Mouse (Mus musculus) monocyte, adult 59 days (primary cell): ENCODE measurements around the gene Gpx1. TPM values are rescaled to one million over a fixed set of nuclear protein-coding genes. Genes with fewer than 3 reads are reported as not detected.

ENCODE experiments used
- total RNA-seq, 2 experiments: library from RNA; stranded (reverse); gene quantifications; one replicate each; pipeline ENCODE4 v1.2.4; 2023

Gpx1 gene
- 1,000 to 10,000 TPM; 2,015 to 2,084 TPM for total RNA-seq

DNA sequence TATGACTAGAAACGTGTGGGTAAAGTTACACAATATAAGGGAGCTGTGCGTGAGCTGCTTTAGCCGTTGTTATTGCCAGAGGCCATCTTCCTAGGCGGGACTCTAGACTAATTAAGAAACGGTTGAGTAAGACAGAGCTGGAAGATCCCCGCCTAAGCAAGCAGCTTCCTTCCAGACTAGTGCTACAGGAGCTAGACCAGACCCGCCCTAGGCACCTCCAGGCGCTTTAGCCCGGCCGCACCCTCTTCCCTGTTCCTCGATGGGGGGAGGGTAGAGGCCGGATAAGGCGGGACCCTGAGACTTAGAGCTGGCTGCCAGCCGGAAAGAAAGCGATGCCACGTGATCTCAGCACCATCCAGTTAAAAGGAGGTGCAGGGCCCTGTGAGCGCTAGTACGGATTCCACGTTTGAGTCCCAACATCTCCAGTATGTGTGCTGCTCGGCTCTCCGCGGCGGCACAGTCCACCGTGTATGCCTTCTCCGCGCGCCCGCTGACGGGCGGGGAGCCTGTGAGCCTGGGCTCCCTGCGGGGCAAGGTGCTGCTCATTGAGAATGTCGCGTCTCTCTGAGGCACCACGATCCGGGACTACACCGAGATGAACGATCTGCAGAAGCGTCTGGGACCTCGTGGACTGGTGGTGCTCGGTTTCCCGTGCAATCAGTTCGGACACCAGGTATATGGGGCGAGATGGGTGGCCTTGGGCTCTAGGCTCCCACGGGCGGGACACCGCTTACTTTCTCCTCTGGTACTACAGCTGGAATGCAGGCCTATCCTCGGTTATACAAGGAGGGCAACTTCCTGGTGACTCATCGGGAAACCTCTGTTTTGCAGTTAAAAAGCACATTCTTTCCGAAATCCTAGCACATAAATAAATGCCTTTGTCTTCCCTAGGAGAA is at the start of gene Gpx1:
Gpx1 (plus strand) TSS at position 18 of the 896 bp plus-strand sequence.

DNA sequence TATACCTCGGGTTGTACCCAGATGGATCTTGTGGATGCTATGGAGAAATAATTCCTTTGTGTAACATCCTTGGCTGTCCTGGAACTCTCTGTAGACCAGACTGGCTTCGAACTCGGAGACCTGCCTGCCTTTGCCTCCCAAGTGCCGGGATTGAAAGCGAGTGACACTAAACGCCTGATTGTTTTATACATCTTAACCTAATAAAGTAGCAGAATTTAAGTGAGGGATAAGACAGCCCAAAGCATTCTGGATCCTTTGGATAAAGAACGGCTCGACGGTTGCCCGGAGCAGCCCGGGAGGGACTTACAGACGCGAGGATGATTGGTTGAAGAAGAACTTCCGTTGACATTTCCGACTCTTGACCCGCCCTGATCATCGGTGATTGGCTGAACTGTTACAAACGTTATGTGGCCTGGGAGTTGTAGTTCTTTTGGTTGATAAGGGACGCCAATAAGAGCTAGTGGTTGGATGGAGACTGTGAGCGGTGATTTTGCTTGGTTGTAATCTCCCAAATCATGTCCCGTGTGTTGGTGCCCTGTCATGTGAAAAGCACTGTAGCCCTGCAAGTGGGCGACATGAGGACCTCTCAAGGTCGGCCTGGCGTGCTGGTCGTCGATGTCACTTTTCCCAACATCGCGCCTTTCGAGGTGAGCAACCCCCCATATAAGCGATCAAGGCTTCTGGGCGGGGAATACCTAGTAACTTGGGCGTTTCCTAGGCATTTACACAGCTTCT is 48.5 kb upstream of the Gpx1 start, which contains the start of gene Nicn1:
Nicn1 (plus strand) TSS at position 414 of the 735 bp plus-strand sequence.

DNA sequence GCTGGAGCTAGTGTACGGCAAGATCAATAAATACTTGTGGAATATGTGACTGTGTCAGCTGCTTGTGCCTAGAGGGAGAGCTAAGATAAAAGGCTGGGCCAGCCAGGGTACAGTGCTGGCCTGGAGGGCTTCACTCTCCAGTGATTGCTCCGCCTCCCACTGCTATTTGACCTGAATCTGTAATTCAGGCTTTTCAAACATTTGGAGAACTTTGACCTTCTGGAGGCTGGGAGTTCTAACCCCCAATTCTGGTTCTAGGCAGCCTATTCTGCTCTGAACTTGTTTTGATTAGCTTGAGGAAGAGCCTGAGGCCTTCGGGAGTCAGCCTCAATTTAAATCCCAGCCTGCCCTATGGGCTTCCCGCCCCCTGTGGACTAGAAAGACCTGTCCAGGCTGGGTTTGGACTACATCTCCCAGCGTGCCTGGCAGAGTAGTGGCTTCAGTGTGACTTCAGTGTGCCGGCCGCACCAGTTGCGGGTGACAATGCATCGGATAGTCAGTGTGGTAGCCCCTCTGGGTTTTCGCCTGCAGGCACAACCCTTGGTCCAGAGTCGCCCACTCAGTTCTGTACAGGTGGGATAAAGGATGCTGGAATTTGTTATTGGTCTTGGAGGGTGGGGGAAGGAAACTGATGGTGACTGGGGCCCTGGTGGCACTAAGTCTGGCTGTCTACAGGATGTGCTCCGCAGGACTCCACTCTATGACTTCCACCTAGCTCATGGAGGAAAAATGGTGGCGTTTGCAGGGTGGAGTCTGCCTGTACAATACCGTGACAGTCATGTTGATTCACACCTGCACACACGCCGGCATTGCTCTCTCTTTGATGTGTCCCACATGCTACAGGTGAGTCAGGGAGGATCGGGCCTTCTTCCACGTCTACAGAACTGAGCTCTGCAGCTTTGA is 42.0 kb upstream of the Gpx1 start, which contains the start of gene Amt:
Amt (plus strand) TSS at position 401 of the 903 bp plus-strand sequence.

DNA sequence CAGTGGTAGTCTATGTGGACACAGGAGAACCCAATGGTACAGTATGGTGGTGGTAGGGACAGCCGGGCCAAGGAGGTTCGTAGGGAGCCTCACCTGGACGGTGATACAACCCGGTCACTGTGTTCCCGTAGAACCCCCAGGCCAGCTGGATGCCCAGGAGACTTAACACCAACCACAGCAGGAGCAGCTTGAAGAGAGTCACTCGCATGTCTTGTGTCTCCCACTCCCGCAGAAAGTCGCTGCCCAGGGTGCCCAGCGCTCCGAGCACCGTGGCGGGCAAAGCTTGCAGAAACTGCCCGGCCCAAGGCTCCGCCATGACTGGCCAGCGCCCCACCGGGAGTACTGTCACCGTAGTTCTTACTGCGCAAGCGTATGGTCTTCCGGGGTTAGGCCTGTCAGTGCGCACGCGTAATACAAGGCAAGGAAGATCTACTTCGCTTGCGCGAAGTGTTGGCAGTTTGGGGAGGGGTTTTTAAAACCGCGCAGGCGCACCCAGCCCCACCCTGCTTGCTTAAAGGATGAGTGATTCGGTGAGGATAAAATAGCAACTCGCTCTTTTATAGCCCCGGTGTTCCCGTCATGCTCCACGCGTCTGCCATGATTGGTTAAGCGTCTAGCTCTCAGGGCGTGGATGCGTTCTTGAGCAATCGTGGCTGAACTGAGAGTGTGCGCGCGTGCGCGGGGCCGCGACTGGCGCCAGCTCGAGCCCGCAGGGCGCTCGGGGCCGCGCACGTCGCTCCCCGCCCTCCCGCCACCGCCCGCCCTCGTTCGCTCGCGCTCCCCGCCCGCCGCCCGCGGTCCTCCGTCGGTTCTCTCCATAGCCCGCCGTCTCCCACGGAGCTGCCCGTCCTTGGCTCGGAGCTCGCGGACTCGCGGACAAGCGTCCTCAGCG is 32.8 kb upstream of the Gpx1 start, which contains the start of the genes Rhoa and Tcta:
Rhoa (plus strand) TSS at position 501 of the 892 bp plus-strand sequence.
Tcta (minus strand) TSS at position 532 of the 892 bp plus-strand sequence.

DNA sequence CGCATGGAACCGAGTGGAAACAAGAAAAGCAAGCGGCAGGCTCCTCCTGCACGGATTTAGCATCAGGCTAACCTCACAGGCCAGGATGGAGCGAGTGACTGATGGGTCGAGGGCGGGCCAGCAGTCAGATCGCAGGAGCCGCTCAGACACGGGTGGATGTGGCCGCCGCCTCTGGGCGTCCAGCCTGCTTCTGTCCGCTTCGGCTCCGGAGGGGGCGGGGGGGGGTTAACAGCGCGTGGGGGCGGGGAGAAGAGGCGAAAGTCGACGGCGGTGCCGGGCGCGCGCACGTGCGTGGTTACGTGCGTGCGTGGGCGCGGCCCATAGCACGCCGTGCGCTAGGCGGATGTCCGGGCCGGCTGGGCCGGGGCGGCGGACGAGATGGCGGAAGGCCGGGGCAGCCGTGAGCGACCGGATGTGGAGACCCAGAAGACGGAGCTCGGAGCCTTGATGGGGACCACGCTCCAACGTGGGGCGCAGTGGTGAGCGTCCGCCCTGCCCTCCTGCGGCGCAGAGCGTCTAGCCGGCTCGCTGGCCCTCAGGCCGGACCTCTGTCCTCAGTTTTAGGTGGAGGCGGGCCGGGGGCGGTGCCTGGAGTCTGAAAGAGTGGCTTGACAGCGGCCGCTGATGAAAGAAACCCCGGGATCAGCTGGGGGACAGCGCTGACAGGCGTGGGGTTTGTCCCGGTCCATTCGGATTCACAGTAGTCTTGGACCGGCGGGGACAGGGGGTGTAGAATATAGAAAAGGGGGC is 9.0 kb downstream of the Gpx1 start, which contains the start of gene Usp4:
Usp4 (plus strand) TSS at position 314 of the 750 bp plus-strand sequence.

Other genes starting within 250 kb of the Gpx1 start
- 10 to 100 TPM; 60.0 to 60.3 TPM for gene Apeh, start 244.3 kb upstream of the Gpx1 start, total RNA-seq
- under 1 TPM; 0.21 to 0.37 TPM for gene Bsn, start 148.5 kb upstream of the Gpx1 start, total RNA-seq
- gene Dag1, start 74.9 kb upstream of the Gpx1 start, total RNA-seq, result 10 to 100 TPM; 14.6 to 16.6 TPM
- 1 to 10 TPM; 2.2 to 2.9 TPM for gene Nicn1, start 48.5 kb upstream of the Gpx1 start, total RNA-seq
- 1 to 10 TPM; 1.0 TPM for gene Amt, start 42.0 kb upstream of the Gpx1 start, total RNA-seq
- 100 to 1,000 TPM; 645 to 652 TPM for gene Rhoa, start 32.8 kb upstream of the Gpx1 start, total RNA-seq
- gene Tcta, start 32.7 kb upstream of the Gpx1 start, total RNA-seq, result 10 to 100 TPM; 13.5 to 16.4 TPM
- 100 to 1,000 TPM; 145 to 165 TPM for gene Usp4, start 8.9 kb downstream of the Gpx1 start, total RNA-seq
- 1 to 10 TPM; 2.8 to 3.7 TPM for gene 1700102P08Rik, start 53.9 kb downstream of the Gpx1 start, total RNA-seq
- not detected for gene Ccdc36, start 89.6 kb downstream of the Gpx1 start, total RNA-seq
- gene BC048562, start 97.6 kb downstream of the Gpx1 start, total RNA-seq, result not detected
- 10 to 100 TPM; 16.6 to 24.8 TPM for gene Ccdc71, start 121.6 kb downstream of the Gpx1 start, total RNA-seq
- gene Klhdc8b, start 122.7 kb downstream of the Gpx1 start, total RNA-seq, result 1 to 10 TPM; 1.7 to 1.8 TPM
- under 1 TPM; 0.36 to 1.00 TPM for gene Lamb2, start 140.8 kb downstream of the Gpx1 start, total RNA-seq
- 100 to 1,000 TPM; 176 to 197 TPM for gene Usp19, start 151.7 kb downstream of the Gpx1 start, total RNA-seq
- 100 to 1,000 TPM; 145 to 176 TPM for gene Qars, start 168.8 kb downstream of the Gpx1 start, total RNA-seq
- 100 to 1,000 TPM; 142 to 149 TPM for gene Qrich1, start 177.9 kb downstream of the Gpx1 start, total RNA-seq
- 10 to 100 TPM; 93.4 to 98.0 TPM for gene Impdh2, start 221.4 kb downstream of the Gpx1 start, total RNA-seq
- 10 to 100 TPM; 26.0 to 30.1 TPM for gene Ndufaf3, start 228.5 kb downstream of the Gpx1 start, total RNA-seq
- 10 to 100 TPM; 33.7 to 38.3 TPM for gene Dalrd3, start 231.0 kb downstream of the Gpx1 start, total RNA-seq
- gene Wdr6, start 239.8 kb downstream of the Gpx1 start, total RNA-seq, result 1 to 10 TPM; 3.8 to 4.3 TPM